Mouse (Mus musculus): Measurements from ENCODE around the gene Dennd6b. TPM values are rescaled to one million over a fixed set of nuclear protein-coding genes. Genes with fewer than 3 reads are reported as not detected.

Gene Dennd6b
- polyA plus RNA-seq, 1 experiment from 2014 or later: 26.7 TPM

GRCm38 (mm10) chr15:89195261-89195681, 1.0 kb downstream of the Dennd6b start:
- Histone ChIP-seq H3K27ac (ENCODE audit: low read depth, low read length) (peak overlapping the region; percentile 96), H3K4me2 (ENCODE audit: low read depth, low read length, severe bottlenecking) (peak overlapping the region; percentile 75), H3K9me3 (ENCODE audit: control insufficient read depth, low read length) (no peaks in the 10 kb centered on the region), H3K4me3 (ENCODE audit: low read depth, low read length) (peak overlapping the region; percentile 81), H3K36me3 (ENCODE audit: control insufficient read depth, insufficient read depth, low read length) (no peaks in the 10 kb centered on the region), H3K27me3 (ENCODE audit: control insufficient read depth, insufficient read depth, low read length) (no peaks in the 10 kb centered on the region), H3K4me1 (replicated peaks; ENCODE audit: control insufficient read depth, insufficient read depth, low read length) (peaks cover 5% of the 10 kb centered on the region; the same call in 1 of the 2 replicates), H3K9ac (ENCODE audit: low read length) (peak overlapping the region; percentile 98)
- ATAC-seq (replicated peaks; ENCODE audit: low FRiP score) (no peak), DNase-seq (ENCODE audit: low spot score) (peak; percentile 59)
- WGBS: 30% methylated on average over 6 of the region's 6 CpGs

GRCm38 (mm10) chr15:89184937-89185227, 11.4 kb downstream of the Dennd6b start:
- H3K9ac ChIP-seq (ENCODE audit: low read length): no peak overlapping the region
- 81% methylated on average over 5 of the region's 5 CpGs for WGBS
- no peaks in the 10 kb centered on the region; the same call in 1 of the 2 replicates for H3K36me3 ChIP-seq (ENCODE audit: control insufficient read depth, insufficient read depth, low read length)
- H3K4me2 ChIP-seq (ENCODE audit: low read depth, low read length, severe bottlenecking): no peak overlapping the region
- DNase-seq (ENCODE audit: low spot score) (no peak), ATAC-seq (replicated peaks; ENCODE audit: low FRiP score) (no peak)
- H3K27me3 ChIP-seq (ENCODE audit: control insufficient read depth, insufficient read depth, low read length): no peaks in the 10 kb centered on the region
- H3K9me3 ChIP-seq (ENCODE audit: control insufficient read depth, low read length): no peaks in the 10 kb centered on the region
- no peak overlapping the region for H3K4me3 ChIP-seq (ENCODE audit: low read depth, low read length)
- no peak overlapping the region for H3K27ac ChIP-seq (ENCODE audit: low read depth, low read length)
- H3K4me1 ChIP-seq (replicated peaks; ENCODE audit: control insufficient read depth, insufficient read depth, low read length): peaks cover 14% of the 10 kb centered on the region; the same call in 1 of the 2 replicates

DNA sequence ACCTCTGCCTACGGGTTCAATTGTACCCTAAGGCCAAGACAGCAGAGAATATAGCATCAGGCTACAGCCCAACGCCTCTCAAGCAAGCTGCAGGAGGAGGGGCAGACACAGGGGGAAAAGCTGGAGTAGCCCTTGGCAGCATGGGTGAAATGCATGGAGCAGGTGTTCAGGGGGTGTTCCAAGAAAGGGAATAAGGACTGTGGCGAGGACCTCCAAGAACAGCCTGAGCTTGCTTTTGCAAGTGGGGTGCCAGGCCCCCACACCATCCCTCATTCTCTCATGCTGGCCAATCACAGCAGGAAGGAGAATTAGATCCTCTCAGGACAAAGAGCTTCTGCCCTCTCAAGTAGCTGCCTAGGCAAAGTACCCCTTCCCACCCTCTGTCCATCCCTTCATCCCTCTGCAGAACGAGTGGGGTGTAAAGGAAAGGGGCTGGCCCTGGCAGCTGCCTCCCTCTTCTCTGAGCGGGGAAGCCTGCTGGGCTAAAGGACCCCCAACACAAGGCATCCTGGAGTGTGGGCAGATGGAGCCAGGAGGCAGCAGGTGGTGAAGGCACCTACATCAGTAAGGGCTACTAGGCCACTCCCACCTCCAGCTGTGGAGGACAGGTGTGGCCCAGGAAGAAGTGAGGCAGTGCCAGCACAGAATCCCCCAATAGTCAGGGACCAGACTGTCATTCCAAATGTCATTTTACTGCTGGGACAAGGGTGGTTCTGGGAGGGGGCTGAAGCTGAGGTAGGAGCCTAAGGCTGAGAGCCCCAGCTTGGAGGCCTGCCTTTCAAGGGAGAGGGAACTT, 12.0 kb downstream of the Dennd6b start:
- Histone ChIP-seq H3K4me3 (ENCODE audit: low read depth, low read length) (no peak overlapping the region), H3K36me3 (ENCODE audit: control insufficient read depth, insufficient read depth, low read length) (no peaks in the 10 kb centered on the region; the same call in 1 of the 2 replicates), H3K27me3 (ENCODE audit: control insufficient read depth, insufficient read depth, low read length) (no peaks in the 10 kb centered on the region), H3K4me1 (replicated peaks; ENCODE audit: control insufficient read depth, insufficient read depth, low read length) (peaks cover 18% of the 10 kb centered on the region; the same call in 1 of the 2 replicates), H3K9ac (ENCODE audit: low read length) (no peak overlapping the region), H3K4me2 (ENCODE audit: low read depth, low read length, severe bottlenecking) (no peak overlapping the region), H3K27ac (ENCODE audit: low read depth, low read length) (no peak overlapping the region), H3K9me3 (ENCODE audit: control insufficient read depth, low read length) (no peaks in the 10 kb centered on the region)
- no peak for DNase-seq (ENCODE audit: low spot score)
- WGBS: 51% methylated on average over 5 of the region's 5 CpGs
- no peak for ATAC-seq (replicated peaks; ENCODE audit: low FRiP score)

- H3K36me3 ChIP-seq (ENCODE audit: control insufficient read depth, insufficient read depth, low read length): no peaks in the 10 kb centered on the region; the same call in 1 of the 2 replicates
- H3K27me3 ChIP-seq (ENCODE audit: control insufficient read depth, insufficient read depth, low read length): no peaks in the 10 kb centered on the region
- WGBS: 88% methylated on average over 5 of the region's 5 CpGs
- no peak overlapping the region; the same call in 1 of the 2 replicates for H3K27ac ChIP-seq (ENCODE audit: low read depth, low read length)
- peaks cover 31% of the 10 kb centered on the region for H3K4me1 ChIP-seq (replicated peaks; ENCODE audit: control insufficient read depth, insufficient read depth, low read length)
- no peak overlapping the region for H3K4me2 ChIP-seq (ENCODE audit: low read depth, low read length, severe bottlenecking)
- no peak overlapping the region for H3K4me3 ChIP-seq (ENCODE audit: low read depth, low read length)
- no peak for ATAC-seq (replicated peaks; ENCODE audit: low FRiP score)
- no peak for DNase-seq (ENCODE audit: low spot score)
- H3K9me3 ChIP-seq (ENCODE audit: control insufficient read depth, low read length): no peaks in the 10 kb centered on the region
- H3K9ac ChIP-seq (ENCODE audit: low read length): no peak overlapping the region
Observed at GRCm38 (mm10) chr15:89182842-89183241, 13.5 kb downstream of the Dennd6b start.

GRCm38 (mm10) chr15:89182328-89182741, 14.0 kb downstream of the Dennd6b start:
- Histone ChIP-seq H3K4me2 (ENCODE audit: low read depth, low read length, severe bottlenecking) (no peak overlapping the region), H3K4me3 (ENCODE audit: low read depth, low read length) (no peak overlapping the region), H3K9me3 (ENCODE audit: control insufficient read depth, low read length) (no peaks in the 10 kb centered on the region), H3K36me3 (ENCODE audit: control insufficient read depth, insufficient read depth, low read length) (no peaks in the 10 kb centered on the region; the same call in 1 of the 2 replicates), H3K27ac (ENCODE audit: low read depth, low read length) (no peak overlapping the region; the same call in 1 of the 2 replicates), H3K9ac (ENCODE audit: low read length) (no peak overlapping the region), H3K4me1 (replicated peaks; ENCODE audit: control insufficient read depth, insufficient read depth, low read length) (peaks cover 36% of the 10 kb centered on the region), H3K27me3 (ENCODE audit: control insufficient read depth, insufficient read depth, low read length) (no peaks in the 10 kb centered on the region)
- DNase-seq (ENCODE audit: low spot score) (no peak), ATAC-seq (replicated peaks; ENCODE audit: low FRiP score) (no peak)
- 47% methylated on average over 6 of the region's 6 CpGs for WGBS

GRCm38 (mm10) chr15:89181561-89182270, 14.6 kb downstream of the Dennd6b start:
- Histone ChIP-seq H3K4me3 (ENCODE audit: low read depth, low read length) (no peak overlapping the region), H3K27me3 (ENCODE audit: control insufficient read depth, insufficient read depth, low read length) (no peaks in the 10 kb centered on the region), H3K9ac (ENCODE audit: low read length) (no peak overlapping the region; the same call in 1 of the 2 replicates), H3K4me2 (ENCODE audit: low read depth, low read length, severe bottlenecking) (peak overlapping the region; percentile 88; the same call in 1 of the 2 replicates), H3K36me3 (ENCODE audit: control insufficient read depth, insufficient read depth, low read length) (no peaks in the 10 kb centered on the region; the same call in 1 of the 2 replicates), H3K9me3 (ENCODE audit: control insufficient read depth, low read length) (no peaks in the 10 kb centered on the region), H3K27ac (ENCODE audit: low read depth, low read length) (no peak overlapping the region; the same call in 1 of the 2 replicates), H3K4me1 (replicated peaks; ENCODE audit: control insufficient read depth, insufficient read depth, low read length) (peaks cover 42% of the 10 kb centered on the region)
- WGBS: 78% methylated on average over 10 of the region's 10 CpGs
- ATAC-seq (replicated peaks; ENCODE audit: low FRiP score) (no peak), DNase-seq (ENCODE audit: low spot score) (no peak)

DNA sequence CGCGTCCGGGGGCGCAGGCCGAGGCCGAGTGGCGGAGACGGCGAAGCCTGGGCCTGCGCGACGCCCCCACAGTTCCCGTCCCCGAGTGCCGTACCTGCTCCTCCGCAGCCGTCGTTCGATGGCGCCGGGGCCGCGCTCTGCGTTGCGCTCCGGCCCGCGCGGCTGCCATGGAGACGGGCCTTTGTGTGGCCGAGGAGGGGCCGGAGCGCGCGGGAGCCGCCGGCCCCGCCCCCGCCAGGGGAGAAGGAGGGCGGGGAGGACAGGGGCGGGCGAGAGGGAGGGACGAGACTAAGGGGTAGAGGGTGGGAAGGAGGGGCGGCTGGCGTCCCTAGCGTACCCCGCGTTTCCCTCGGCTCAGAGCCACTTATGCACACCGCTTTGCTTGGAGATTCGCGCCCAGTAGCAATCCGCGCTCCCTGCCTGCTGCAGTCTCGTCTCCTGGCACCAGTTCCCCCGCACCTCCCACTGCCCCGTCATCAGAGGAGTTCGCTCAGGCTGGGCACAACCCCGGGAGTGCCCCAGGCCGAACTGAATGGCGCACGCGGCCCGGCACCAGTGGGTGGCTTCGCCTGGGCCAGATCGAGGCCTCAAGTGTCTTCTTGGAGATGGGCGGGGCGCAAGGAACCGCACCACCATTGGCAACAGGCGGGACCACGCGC, 15.6 kb downstream of the Dennd6b start, which contains the start of gene Plxnb2:
Gene Plxnb2, minus strand, starts transcription at position 218 of the 659 bp plus-strand sequence.
- Histone ChIP-seq H3K36me3 (ENCODE audit: control insufficient read depth, insufficient read depth, low read length) (no peaks in the 10 kb centered on the region; the same call in 1 of the 2 replicates), H3K4me2 (ENCODE audit: low read depth, low read length, severe bottlenecking) (peak within 1 kb of the TSS; percentile 88), H3K9me3 (ENCODE audit: control insufficient read depth, low read length) (no peaks in the 10 kb centered on the region), H3K9ac (ENCODE audit: low read length) (peak within 1 kb of the TSS; percentile 94), H3K27me3 (ENCODE audit: control insufficient read depth, insufficient read depth, low read length) (no peaks in the 10 kb centered on the region), H3K4me1 (replicated peaks; ENCODE audit: control insufficient read depth, insufficient read depth, low read length) (peaks cover 43% of the 10 kb centered on the region), H3K27ac (ENCODE audit: low read depth, low read length) (peak within 1 kb of the TSS; percentile 90), H3K4me3 (ENCODE audit: low read depth, low read length) (peak within 1 kb of the TSS; percentile 84)
- WGBS: under 1% methylated on average over 66 of the region's 72 CpGs
- ATAC-seq (replicated peaks; ENCODE audit: low FRiP score) (peak; percentile 91), DNase-seq (ENCODE audit: low spot score) (peak; percentile 94)

DNA sequence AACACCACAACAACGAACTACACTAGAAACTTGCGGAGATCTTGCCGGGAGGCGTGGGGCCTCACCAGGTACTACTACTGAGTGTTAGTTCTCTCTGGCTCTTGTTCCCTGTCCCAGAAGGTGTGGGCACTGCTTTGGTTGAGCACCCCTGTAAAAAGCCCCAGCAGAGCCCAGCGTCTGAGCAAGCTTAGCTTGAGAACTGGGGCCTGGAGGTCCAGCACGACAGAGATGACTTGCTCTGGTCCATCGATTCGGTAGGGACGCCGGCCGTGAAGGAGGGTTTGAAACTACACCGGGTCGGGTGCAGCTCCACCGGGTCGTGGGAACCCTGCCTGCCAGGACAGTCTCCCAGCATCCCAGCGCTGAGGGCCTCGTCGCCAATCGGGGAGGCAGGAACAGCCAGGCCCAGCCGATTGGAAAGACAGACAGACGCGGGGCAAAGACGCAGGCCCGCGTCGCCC, 16.2 kb downstream of the Dennd6b start:
- WGBS: under 1% methylated on average over 23 of the region's 26 CpGs
- DNase-seq (ENCODE audit: low spot score) (no peak), ATAC-seq (replicated peaks; ENCODE audit: low FRiP score) (peak; percentile 24)
- peak overlapping the region; percentile 84 for H3K4me3 ChIP-seq (ENCODE audit: low read depth, low read length)
- H3K27ac ChIP-seq (ENCODE audit: low read depth, low read length): peak overlapping the region; percentile 90
- no peaks in the 10 kb centered on the region for H3K36me3 ChIP-seq (ENCODE audit: control insufficient read depth, insufficient read depth, low read length)
- H3K27me3 ChIP-seq (ENCODE audit: control insufficient read depth, insufficient read depth, low read length): no peaks in the 10 kb centered on the region
- H3K9me3 ChIP-seq (ENCODE audit: control insufficient read depth, low read length): no peaks in the 10 kb centered on the region
- H3K4me2 ChIP-seq (ENCODE audit: low read depth, low read length, severe bottlenecking): peak overlapping the region; percentile 88
- peaks cover 43% of the 10 kb centered on the region for H3K4me1 ChIP-seq (replicated peaks; ENCODE audit: control insufficient read depth, insufficient read depth, low read length)
- peak overlapping the region; percentile 94 for H3K9ac ChIP-seq (ENCODE audit: low read length)
